Mouse (Mus musculus) adrenal gland, postnatal 25 days (tissue): ENCODE data around the gene Gm49361. TPM values are rescaled to one million over a fixed set of nuclear protein-coding genes. Genes with fewer than 3 reads are reported as not detected.
A peak's percentile ranks its signal among the peaks of the same experiment; 100 is the strongest.
"Not testable (repeated sequence)": the region's sequence is repeated elsewhere in the genome, so short reads cannot be mapped to it uniquely, and the experiment has no call there.

ENCODE experiments used
- DNase-seq: peaks from one replicate; pipeline ENCODE4 v3.0.0; 2021; ENCODE audit warnings: mixed read lengths
- total RNA-seq: library from RNA; stranded (reverse); gene quantifications from 2 replicates; pipeline ENCODE4 v1.2.3, GENCODE M21; 2021

Gene Gm49361
- total RNA-seq, 1 experiment from 2014 or later, result not detected

- DNase-seq, result not testable (repeated sequence)
Observed at GRCm38 (mm10) chr14:57688066-57688465, 57.8 kb downstream of the Gm49361 start.

GRCm38 (mm10) chr14:57687441-57687840 lies 58.5 kb downstream of the Gm49361 start:
- no peak for DNase-seq

GRCm38 (mm10) chr14:57686647-57687046 lies 59.3 kb downstream of the Gm49361 start:
- DNase-seq, result no peak

- DNase-seq, result peak; percentile 59
Observed at GRCm38 (mm10) chr14:57684579-57684978, 61.3 kb downstream of the Gm49361 start.

- DNase-seq, result no peak
Observed at GRCm38 (mm10) chr14:57682751-57683150, 63.2 kb downstream of the Gm49361 start.

GRCm38 (mm10) chr14:57679958-57680535 lies 65.9 kb downstream of the Gm49361 start:
- DNase-seq, result peak; percentile 84

- no peak for DNase-seq
Observed at GRCm38 (mm10) chr14:57679523-57679922, 66.4 kb downstream of the Gm49361 start.

GRCm38 (mm10) chr14:57675481-57675880 lies 70.4 kb downstream of the Gm49361 start:
- no peak for DNase-seq

GRCm38 (mm10) chr14:57665628-57665950 lies 80.3 kb downstream of the Gm49361 start:
- DNase-seq, result no peak

GRCm38 (mm10) chr14:57664822-57665627 lies 80.9 kb downstream of the Gm49361 start, which contains the start of gene Xpo4:
Xpo4 (minus strand) TSS chr14:57665430.
- peak; percentile 88 for DNase-seq

GRCm38 (mm10) chr14:57664311-57664821 lies 81.5 kb downstream of the Gm49361 start:
- peak; percentile 59 for DNase-seq

GRCm38 (mm10) chr14:57663630-57664029 lies 82.3 kb downstream of the Gm49361 start:
- DNase-seq, result no peak

- DNase-seq, result no peak
Observed at GRCm38 (mm10) chr14:57658301-57658700, 87.6 kb downstream of the Gm49361 start.

- DNase-seq, result no peak
Observed at GRCm38 (mm10) chr14:57657500-57657899, 88.4 kb downstream of the Gm49361 start.

GRCm38 (mm10) chr14:57656519-57656918 lies 89.4 kb downstream of the Gm49361 start:
- not testable (repeated sequence) for DNase-seq

- no peak for DNase-seq
Observed at GRCm38 (mm10) chr14:57649501-57649900, 96.4 kb downstream of the Gm49361 start.

- DNase-seq, result no peak
Observed at GRCm38 (mm10) chr14:57646155-57646554, 99.7 kb downstream of the Gm49361 start.

GRCm38 (mm10) chr14:57639153-57639552 lies 106.8 kb downstream of the Gm49361 start:
- no peak for DNase-seq

- DNase-seq, result peak; percentile 30
Observed at GRCm38 (mm10) chr14:57634141-57634540, 111.8 kb downstream of the Gm49361 start.

GRCm38 (mm10) chr14:57629595-57629994 lies 116.3 kb downstream of the Gm49361 start:
- no peak for DNase-seq

GRCm38 (mm10) chr14:57622934-57623333 lies 123.0 kb downstream of the Gm49361 start:
- DNase-seq, result no peak

- DNase-seq, result no peak
Observed at GRCm38 (mm10) chr14:57621699-57622098, 124.2 kb downstream of the Gm49361 start.

GRCm38 (mm10) chr14:57620598-57621236 lies 125.2 kb downstream of the Gm49361 start:
- DNase-seq, result no peak
